Mouse (Mus musculus): ENCODE data around the gene Bcas3. TPM values are rescaled to one million over a fixed set of nuclear protein-coding genes. Genes with fewer than 3 reads are reported as not detected.

Bcas3 gene
- polyA plus RNA-seq, 1 experiment from 2014 or later = 26.0 TPM

DNA sequence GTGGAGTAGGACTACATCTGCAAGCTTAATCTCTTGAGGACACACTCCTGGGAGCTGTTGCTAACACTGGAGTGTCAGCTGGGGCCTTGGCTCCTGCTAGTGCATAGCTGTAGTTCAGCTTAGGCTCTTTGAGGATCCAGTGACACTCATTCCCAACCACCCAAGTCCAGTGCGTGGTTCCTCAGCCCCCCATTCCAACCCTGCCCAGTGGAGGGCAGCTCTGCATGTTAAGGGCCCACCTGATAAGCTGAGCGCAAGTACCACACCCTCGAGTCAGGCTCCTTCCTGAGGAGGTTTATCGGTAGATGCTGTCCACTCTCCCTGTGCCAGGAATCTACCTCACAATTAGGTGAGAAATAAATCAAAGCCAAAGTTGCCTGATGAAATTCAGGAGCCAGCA lies 446.5 kb downstream of the Bcas3 start:
- TF ChIP-seq CTCF (IDR thresholded peaks at IDR 0.05) (0 out of 2 replicates have a peak, but pooled peaks have one; percentile 21), EP300 (IDR thresholded peaks at IDR 0.05) (no peak)
- H3K27ac ChIP-seq (ENCODE audit: low read length) = no peak overlapping the region
- H3K4me3 ChIP-seq (ENCODE audit: low read depth, low read length) = no peak overlapping the region
- H3K4me1 ChIP-seq (ENCODE audit: insufficient read depth, low read depth, low read length) = peaks cover 3% of the 10 kb centered on the region; the same call in 1 of the 2 replicates
- no peak overlapping the region for H3K9ac ChIP-seq (replicated peaks; ENCODE audit: low read depth)
- ATAC-seq = peak; percentile 44
- WGBS = 24% methylated on average over 4 of the region's 4 CpGs
- H3K27me3 ChIP-seq (replicated peaks; ENCODE audit: insufficient read depth, low read length) = no peaks in the 10 kb centered on the region
- H3K36me3 ChIP-seq (ENCODE audit: insufficient read depth, low read length) = no peaks in the 10 kb centered on the region
- no peak for DNase-seq (ENCODE audit: low spot score)
- H3K9me3 ChIP-seq (ENCODE audit: low read length) = no peaks in the 10 kb centered on the region
- H3K4me2 ChIP-seq (replicated peaks; ENCODE audit: low read depth, low read length) = no peak overlapping the region

DNA sequence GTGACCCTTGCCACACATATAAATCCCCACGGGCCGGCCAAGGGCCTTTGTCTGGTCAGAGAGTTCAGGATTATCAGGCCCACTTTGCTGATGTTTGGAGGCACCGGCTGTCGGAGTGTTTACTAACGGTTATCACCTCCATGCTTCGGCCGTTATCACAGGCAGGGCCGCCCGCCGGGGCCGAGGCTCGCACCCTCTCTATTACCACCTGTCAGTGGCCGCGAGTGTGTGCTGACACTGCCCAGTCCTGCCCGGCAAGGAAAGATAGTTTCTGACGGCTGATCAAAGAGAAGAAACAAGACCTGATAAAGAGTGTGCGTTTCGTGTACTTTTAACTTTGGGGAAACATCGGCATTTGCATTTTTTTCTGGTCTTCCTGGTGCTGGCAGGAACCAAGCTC lies 446.9 kb downstream of the Bcas3 start:
- 25% methylated on average over 19 of the region's 19 CpGs for WGBS
- H3K4me2 ChIP-seq (replicated peaks; ENCODE audit: low read depth, low read length) = no peak overlapping the region

GRCm38 (mm10) chr11:85800380-85800779 lies 447.4 kb downstream of the Bcas3 start:
- no peaks in the 10 kb centered on the region for H3K36me3 ChIP-seq (ENCODE audit: insufficient read depth, low read length)
- peaks cover 3% of the 10 kb centered on the region; the same call in 1 of the 2 replicates for H3K4me1 ChIP-seq (ENCODE audit: insufficient read depth, low read depth, low read length)
- DNase-seq (ENCODE audit: low spot score) (no peak), ATAC-seq (no peak)
- no peak overlapping the region for H3K4me2 ChIP-seq (replicated peaks; ENCODE audit: low read depth, low read length)
- H3K9ac ChIP-seq (replicated peaks; ENCODE audit: low read depth) = no peak overlapping the region
- TF ChIP-seq CTCF (IDR thresholded peaks at IDR 0.05) = no peak
- no peak overlapping the region for H3K27ac ChIP-seq (ENCODE audit: low read length)
- 45% methylated on average over 11 of the region's 11 CpGs for WGBS
- H3K27me3 ChIP-seq (replicated peaks; ENCODE audit: insufficient read depth, low read length) = no peaks in the 10 kb centered on the region
- H3K9me3 ChIP-seq (ENCODE audit: low read length) = no peaks in the 10 kb centered on the region
- H3K4me3 ChIP-seq (ENCODE audit: low read depth, low read length) = no peak overlapping the region

More for the DNA sequence above, 446.9 kb downstream of the Bcas3 start:
- DNase-seq (ENCODE audit: low spot score) (no peak), ATAC-seq (peak; percentile 16; the same call in 1 of the 2 replicates)
- H3K36me3 ChIP-seq (ENCODE audit: insufficient read depth, low read length) = no peaks in the 10 kb centered on the region
- H3K27ac ChIP-seq (ENCODE audit: low read length) = no peak overlapping the region
- no peak overlapping the region for H3K4me3 ChIP-seq (ENCODE audit: low read depth, low read length)
- H3K9me3 ChIP-seq (ENCODE audit: low read length) = no peaks in the 10 kb centered on the region
- peaks cover 3% of the 10 kb centered on the region; the same call in 1 of the 2 replicates for H3K4me1 ChIP-seq (ENCODE audit: insufficient read depth, low read depth, low read length)
- TF ChIP-seq EP300 (IDR thresholded peaks at IDR 0.05) = no peak
- TF ChIP-seq CTCF (IDR thresholded peaks at IDR 0.05) = no peak
- no peaks in the 10 kb centered on the region for H3K27me3 ChIP-seq (replicated peaks; ENCODE audit: insufficient read depth, low read length)
- no peak overlapping the region for H3K9ac ChIP-seq (replicated peaks; ENCODE audit: low read depth)

DNA sequence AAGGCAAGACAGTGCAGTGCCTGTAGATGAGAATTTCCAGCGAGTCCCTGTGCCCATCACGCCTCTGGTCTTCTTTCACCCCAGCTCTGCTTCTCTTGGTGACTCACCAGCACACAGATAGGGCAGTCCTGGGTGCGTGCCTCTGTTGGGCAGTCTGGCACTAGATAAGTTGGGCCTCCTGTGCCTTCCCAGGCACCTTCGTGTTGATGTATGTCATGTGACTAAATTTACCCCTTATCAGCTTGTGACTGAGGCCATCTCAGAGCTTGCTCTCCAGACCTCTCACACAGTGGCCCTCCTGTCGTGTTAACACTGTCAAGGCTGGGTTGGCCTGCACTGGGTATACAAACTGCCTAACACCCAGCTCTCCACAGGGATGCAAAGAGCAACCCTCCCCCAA lies 451.1 kb downstream of the Bcas3 start:
- TF ChIP-seq CTCF (IDR thresholded peaks at IDR 0.05) (no peak), EP300 (IDR thresholded peaks at IDR 0.05) (no peak)
- no peak overlapping the region for H3K4me3 ChIP-seq (ENCODE audit: low read depth, low read length)
- no peaks in the 10 kb centered on the region for H3K27me3 ChIP-seq (replicated peaks; ENCODE audit: insufficient read depth, low read length)
- H3K9ac ChIP-seq (replicated peaks; ENCODE audit: low read depth) = no peak overlapping the region
- no peak overlapping the region for H3K4me2 ChIP-seq (replicated peaks; ENCODE audit: low read depth, low read length)
- no peak overlapping the region for H3K27ac ChIP-seq (ENCODE audit: low read length)
- WGBS = 53% methylated on average over 5 of the region's 5 CpGs
- no peak for DNase-seq (ENCODE audit: low spot score)
- H3K4me1 ChIP-seq (ENCODE audit: insufficient read depth, low read depth, low read length) = peaks cover 3% of the 10 kb centered on the region; the same call in 1 of the 2 replicates
- H3K9me3 ChIP-seq (ENCODE audit: low read length) = no peaks in the 10 kb centered on the region
- no peak for ATAC-seq
- no peaks in the 10 kb centered on the region for H3K36me3 ChIP-seq (ENCODE audit: insufficient read depth, low read length)

GRCm38 (mm10) chr11:85805779-85806178 lies 452.8 kb downstream of the Bcas3 start:
- Histone ChIP-seq H3K4me1 (ENCODE audit: insufficient read depth, low read depth, low read length) (no peaks in the 10 kb centered on the region), H3K4me2 (replicated peaks; ENCODE audit: low read depth, low read length) (no peak overlapping the region), H3K9ac (replicated peaks; ENCODE audit: low read depth) (no peak overlapping the region), H3K36me3 (ENCODE audit: insufficient read depth, low read length) (no peaks in the 10 kb centered on the region), H3K27me3 (replicated peaks; ENCODE audit: insufficient read depth, low read length) (no peaks in the 10 kb centered on the region), H3K27ac (ENCODE audit: low read length) (no peak overlapping the region), H3K9me3 (ENCODE audit: low read length) (no peaks in the 10 kb centered on the region), H3K4me3 (ENCODE audit: low read depth, low read length) (no peak overlapping the region)
- TF ChIP-seq CTCF (IDR thresholded peaks at IDR 0.05) (no peak), EP300 (IDR thresholded peaks at IDR 0.05) (no peak)
- 67% methylated on average over 1 of the region's 1 CpGs for WGBS
- DNase-seq (ENCODE audit: low spot score) (no peak), ATAC-seq (peak; percentile 27)

GRCm38 (mm10) chr11:85807353-85807752 lies 454.4 kb downstream of the Bcas3 start:
- no peak overlapping the region; the same call in 1 of the 2 replicates for H3K27ac ChIP-seq (ENCODE audit: low read length)
- H3K4me2 ChIP-seq (replicated peaks; ENCODE audit: low read depth, low read length) = no peak overlapping the region
- peak; percentile 37 for ATAC-seq
- H3K4me1 ChIP-seq (ENCODE audit: insufficient read depth, low read depth, low read length) = peaks cover 5% of the 10 kb centered on the region; the same call in 1 of the 2 replicates
- TF ChIP-seq CTCF (IDR thresholded peaks at IDR 0.05) = no peak
- no peak for TF ChIP-seq EP300 (IDR thresholded peaks at IDR 0.05)
- H3K9me3 ChIP-seq (ENCODE audit: low read length) = no peaks in the 10 kb centered on the region
- 46% methylated on average over 11 of the region's 11 CpGs for WGBS
- DNase-seq (ENCODE audit: low spot score) = peak; percentile 45
- H3K4me3 ChIP-seq (ENCODE audit: low read depth, low read length) = no peak overlapping the region
- H3K27me3 ChIP-seq (replicated peaks; ENCODE audit: insufficient read depth, low read length) = no peaks in the 10 kb centered on the region
- H3K9ac ChIP-seq (replicated peaks; ENCODE audit: low read depth) = no peak overlapping the region
- no peaks in the 10 kb centered on the region for H3K36me3 ChIP-seq (ENCODE audit: insufficient read depth, low read length)

GRCm38 (mm10) chr11:85811229-85811628 lies 458.3 kb downstream of the Bcas3 start:
- Histone ChIP-seq H3K27ac (ENCODE audit: low read length) (no peak overlapping the region), H3K4me3 (ENCODE audit: low read depth, low read length) (no peak overlapping the region), H3K4me2 (replicated peaks; ENCODE audit: low read depth, low read length) (no peak overlapping the region), H3K9ac (replicated peaks; ENCODE audit: low read depth) (no peak overlapping the region), H3K27me3 (replicated peaks; ENCODE audit: insufficient read depth, low read length) (no peaks in the 10 kb centered on the region), H3K9me3 (ENCODE audit: low read length) (no peaks in the 10 kb centered on the region), H3K4me1 (ENCODE audit: insufficient read depth, low read depth, low read length) (peaks cover 5% of the 10 kb centered on the region; the same call in 1 of the 2 replicates), H3K36me3 (ENCODE audit: insufficient read depth, low read length) (no peaks in the 10 kb centered on the region)
- ATAC-seq (no peak), DNase-seq (ENCODE audit: low spot score) (no peak)
- WGBS = 41% methylated on average over 4 of the region's 4 CpGs
- TF ChIP-seq CTCF (IDR thresholded peaks at IDR 0.05) (no peak), EP300 (IDR thresholded peaks at IDR 0.05) (no peak)
